Mouse (Mus musculus): ENCODE data around the gene Ispd. TPM values are rescaled to one million over a fixed set of nuclear protein-coding genes. Genes with fewer than 3 reads are reported as not detected.

Ispd gene
- total RNA-seq, 1 experiment from 2014 or later = not detected

GRCm38 (mm10) chr12:36733673-36734371 lies 352.6 kb downstream of the Ispd start:
- ATAC-seq (replicated peaks; ENCODE audit: insufficient number of reproducible peaks, low FRiP score, low TSS enrichment, poor library complexity, severe bottlenecking) = no peak

Other genes starting within 250 kb of the Ispd start
- 21.5 to 27.7 TPM (median 27.3 TPM) in 3 replicates for gene Ankmy2, start 224.3 kb upstream of the Ispd start, total RNA-seq (2017)
- 22.1 to 32.7 TPM (median 24.8 TPM) in 3 replicates for gene Bzw2, start 223.4 kb upstream of the Ispd start, total RNA-seq (2017)
- gene Lrrc72, start 128.1 kb upstream of the Ispd start, total RNA-seq (2017) = not detected in 3 replicates
- not detected in 3 replicates for gene Sostdc1, start 67.3 kb upstream of the Ispd start, total RNA-seq (2017)
- gene D630036H23Rik, start 731 bp downstream of the Ispd start, total RNA-seq (2017) = not detected in 3 replicates

Data from monocyte, adult 5-6 weeks (primary cell).